ENCODE assay signal across 12 mouse cellular contexts in genomic region chr9:29954031-29954430, GRCm38 (mm10). TPM values are rescaled to one million over a fixed set of nuclear protein-coding genes. Genes with fewer than 3 reads are reported as not detected.
DNase-seq lines count a peak whose midpoint lies in the region; ATAC-seq lines count a peak whose summit lies in the region.
"Had no signal": no experiment of that assay in that cellular context is flagged by ENCODE, and none has a peak within 500 bp of the region (broad histone marks: within the 10 kb centered on the region; RNA-seq: fewer than 3 reads in every experiment).

No protein-coding gene starts in this region.

- peak; percentile 53 to 72 for DNase-seq in left cerebral cortex, adult 18-20 months (ENCODE audit: low spot score in 2 of 2)
- DNase-seq in left cerebral cortex, adult 11 months (ENCODE audit: low spot score): no peak
- peak; percentile 40 to 58 for DNase-seq in cerebellum, postnatal 14 days
- DNase-seq in layer of hippocampus, postnatal 36 days: peak; percentile 76 to 79
- DNase-seq in heart, adult 11 months: no peak
- no peak for DNase-seq in urinary bladder, postnatal 14 days (ENCODE audit: low spot score)
- DNase-seq: adrenal gland, postnatal 25 days; thymus, postnatal 36 days had no signal

- ATAC-seq in activated CD4-positive, CD25-positive, alpha-beta regulatory T cell, adult 4 months: no peak

RNA-seq across cellular contexts. Expression of gene Ntm, which starts 8.9 kb away (rescaled TPM):
- total RNA-seq in left cerebral cortex, adult 18-20 months (2021): 100 to 1,000 TPM; 250 to 265 TPM
- total RNA-seq in layer of hippocampus, postnatal 36 days (2021): 100 to 1,000 TPM; 132 to 135 TPM
- not detected for polyA plus RNA-seq in activated CD4-positive, CD25-positive, alpha-beta regulatory T cell, adult 4 months (2017; shearing (Covaris generic))
- total RNA-seq: CH12.LX; monocyte, adult 5-6 weeks had no signal
- polyA plus RNA-seq: macrophage had no signal

Comparison
In these comparisons a context has a peak if more than half of its experiments do, and no peak if none do; other contexts are left out.
1. DNase-seq: peak in left cerebral cortex, adult 18-20 months (2 of 2), cerebellum, postnatal 14 days (2 of 2) and layer of hippocampus, postnatal 36 days (2 of 2); none in left cerebral cortex, adult 11 months (single experiment), heart, adult 11 months (single experiment) and urinary bladder, postnatal 14 days (single experiment).